Mouse (Mus musculus) olfactory bulb, adult 2 months (tissue): ENCODE data around the gene Pnpla7. TPM values are rescaled to one million over a fixed set of nuclear protein-coding genes. Genes with fewer than 3 reads are reported as not detected.

ENCODE experiments used
- H3K27ac ChIP-seq: fragments of 200-500 bp; 2 replicates; pipeline ENCODE4 v1.5.1; 2012; ENCODE audit warnings: low read depth, low read length; ENCODE audit not compliant: insufficient read depth
- H3K4me1 ChIP-seq: fragments of 200-500 bp; 2 replicates; pipeline ENCODE4 v1.6.1; 2012; ENCODE audit warnings: low read length; ENCODE audit not compliant: control insufficient read depth, insufficient read depth
- H3K4me3 ChIP-seq: fragments of 200-500 bp; 2 replicates; pipeline ENCODE4 v1.5.1; 2012; ENCODE audit warnings: mild to moderate bottlenecking, low read depth, low read length, moderate library complexity; ENCODE audit not compliant: insufficient read depth
- CTCF ChIP-seq: fragments of 200-500 bp; IDR thresholded peaks from 2 replicates; pipeline ENCODE4 v1.5.1; 2012; ENCODE audit warnings: low read depth, mild to moderate bottlenecking, low read length, moderate library complexity; ENCODE audit not compliant: insufficient read depth
- POLR2A ChIP-seq: fragments of 200-500 bp; IDR thresholded peaks from 2 replicates; pipeline ENCODE4 v1.6.1; 2012; ENCODE audit warnings: mild to moderate bottlenecking, low read depth, low read length, moderate library complexity; ENCODE audit not compliant: insufficient read depth
- WGBS: fragments of 180-500 bp; shearing (Covaris S2); methylation state at CpG from one replicate; pipeline ENCODE4 v1.1.7; 2018; 5-methylcytosine and 5-hydroxymethylcytosine counted together
- polyA plus RNA-seq: library from polyadenylated mRNA; stranded (reverse); fragments of >200 nt; gene quantifications from 2 replicates; pipeline ENCODE4 v1.2.4, GENCODE M21; 2012; ENCODE audit warnings: low replicate concordance; ENCODE audit not compliant: missing spikeins, insufficient read depth, insufficient read length

Pnpla7 gene
- polyA plus RNA-seq, 1 experiment, result not detected

DNA sequence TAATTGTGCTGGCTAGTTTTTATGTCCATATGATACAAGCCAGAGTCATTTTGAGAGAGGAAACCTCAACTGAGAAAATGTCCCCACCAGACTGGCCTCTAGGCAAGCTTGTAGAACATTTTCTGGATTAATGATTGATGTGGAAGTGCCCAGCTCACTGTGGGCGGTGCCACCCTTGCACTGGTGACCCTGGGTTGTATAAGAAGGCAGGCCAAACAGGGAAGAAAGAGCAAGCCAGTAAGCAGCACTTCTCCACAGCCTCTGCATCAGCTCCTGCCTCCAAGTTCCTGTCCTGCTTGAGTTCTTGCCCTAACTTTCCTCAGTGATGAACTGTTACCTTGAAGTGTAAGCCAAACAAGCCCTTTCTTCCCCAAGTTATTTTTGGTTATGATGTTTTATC is 103.1 kb downstream of the Pnpla7 start:
- WGBS, result 88% methylated on average over 1 of the region's 1 CpGs
- TF ChIP-seq CTCF (no peak), POLR2A (no peak)
- no peak overlapping the region for H3K4me3 ChIP-seq
- H3K27ac ChIP-seq, result no peak overlapping the region
- H3K4me1 ChIP-seq, result no peaks in the 10 kb centered on the region

DNA sequence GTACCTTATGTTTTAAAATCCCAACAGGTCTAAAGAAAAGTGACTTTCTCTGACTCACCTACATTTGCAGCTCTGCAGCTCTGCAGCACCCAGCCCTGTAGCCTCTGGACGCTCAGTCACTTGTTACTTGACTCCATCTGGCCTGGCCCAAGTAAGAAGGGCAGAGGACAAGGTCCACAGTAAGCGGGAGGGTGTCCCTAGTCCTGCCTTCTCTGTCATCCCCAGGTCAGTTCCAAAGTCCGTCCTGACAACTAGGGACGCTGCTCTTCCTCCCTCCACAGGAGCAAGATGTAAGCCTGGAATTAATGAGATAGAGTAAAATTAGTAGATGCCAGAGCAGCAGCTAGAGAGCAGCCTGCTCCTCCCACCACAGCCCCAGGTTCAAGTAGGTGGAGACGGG is 104.2 kb downstream of the Pnpla7 start, which contains the start of gene Entpd8:
Gene Entpd8 (plus strand): TSS at position 229 of the 400 bp plus-strand sequence.
- no peak for TF ChIP-seq POLR2A
- no peak for TF ChIP-seq CTCF
- 70% methylated on average over 5 of the region's 5 CpGs for WGBS
- Histone ChIP-seq H3K4me1 (no peaks in the 10 kb centered on the region), H3K4me3 (no peak within 1 kb of the TSS), H3K27ac (no peak within 1 kb of the TSS)

DNA sequence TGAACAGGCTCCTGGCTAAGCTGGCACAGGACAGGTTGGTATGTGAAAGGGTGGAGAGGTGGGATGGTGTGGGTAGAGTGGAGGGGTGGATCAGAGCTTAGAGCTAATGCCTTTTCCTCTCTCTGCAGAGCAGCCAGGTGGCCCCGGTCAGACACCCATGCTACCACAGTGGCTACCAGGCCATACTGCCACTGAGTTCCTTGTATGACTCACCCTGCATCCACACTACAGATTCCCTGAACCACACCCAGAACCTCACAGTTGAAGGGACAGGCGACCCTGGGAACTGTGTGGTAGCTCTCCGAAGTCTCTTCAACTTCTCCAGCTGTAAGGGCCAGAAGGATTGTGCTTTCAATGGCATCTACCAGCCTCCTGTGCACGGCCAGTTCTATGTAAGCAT is 107.9 kb downstream of the Pnpla7 start:
- no peak overlapping the region for H3K4me3 ChIP-seq
- H3K4me1 ChIP-seq, result no peaks in the 10 kb centered on the region
- 85% methylated on average over 4 of the region's 4 CpGs for WGBS
- H3K27ac ChIP-seq, result no peak overlapping the region
- TF ChIP-seq POLR2A (no peak), CTCF (no peak)

DNA sequence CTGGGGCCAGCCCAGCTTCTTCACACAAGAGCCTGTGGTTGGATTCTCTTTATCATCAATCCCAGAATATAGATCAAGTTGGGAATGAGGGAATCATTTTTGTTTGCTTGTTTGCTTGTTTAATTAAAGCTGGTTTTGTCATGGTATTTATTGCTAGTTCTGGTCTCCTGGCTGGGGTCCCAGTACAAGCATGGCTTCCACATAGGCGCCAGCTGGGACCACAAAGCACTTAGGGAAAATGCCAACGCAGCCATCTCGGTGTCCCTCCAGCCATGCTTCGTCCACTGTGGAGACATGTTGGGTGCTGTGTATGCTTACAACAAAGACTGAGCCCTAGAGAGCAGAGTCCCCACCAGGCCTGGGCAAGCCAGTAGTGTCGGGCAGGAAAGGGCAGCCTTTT is 109.7 kb downstream of the Pnpla7 start:
- no peak for TF ChIP-seq POLR2A
- TF ChIP-seq CTCF, result no peak
- Histone ChIP-seq H3K4me3 (no peak overlapping the region), H3K27ac (no peak overlapping the region), H3K4me1 (no peaks in the 10 kb centered on the region)
- 79% methylated on average over 5 of the region's 5 CpGs for WGBS

DNA sequence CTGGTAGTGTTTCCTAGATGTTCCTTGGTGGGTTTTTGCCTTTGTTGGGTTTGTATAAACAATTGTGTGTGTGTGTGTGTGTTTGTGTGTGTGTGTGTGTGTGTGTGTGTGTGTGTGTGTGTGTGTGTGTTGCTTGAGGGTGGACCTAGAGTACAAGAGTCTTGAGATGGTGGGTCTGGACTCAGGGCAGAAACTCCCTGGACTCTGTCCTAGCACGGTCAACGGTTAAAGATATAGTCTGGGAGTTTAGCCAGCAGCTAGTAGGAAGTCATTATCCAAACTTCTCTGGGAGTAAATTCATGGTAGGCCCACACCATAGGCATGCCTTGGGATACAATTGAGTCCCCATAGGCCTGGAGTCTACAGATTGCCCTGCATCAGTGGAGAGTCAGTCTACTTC is 112.0 kb downstream of the Pnpla7 start:
- Histone ChIP-seq H3K4me1 (no peaks in the 10 kb centered on the region), H3K4me3 (no peak overlapping the region), H3K27ac (no peak overlapping the region)
- no peak for TF ChIP-seq POLR2A
- 72% methylated on average over 2 of the region's 2 CpGs for WGBS

DNA sequence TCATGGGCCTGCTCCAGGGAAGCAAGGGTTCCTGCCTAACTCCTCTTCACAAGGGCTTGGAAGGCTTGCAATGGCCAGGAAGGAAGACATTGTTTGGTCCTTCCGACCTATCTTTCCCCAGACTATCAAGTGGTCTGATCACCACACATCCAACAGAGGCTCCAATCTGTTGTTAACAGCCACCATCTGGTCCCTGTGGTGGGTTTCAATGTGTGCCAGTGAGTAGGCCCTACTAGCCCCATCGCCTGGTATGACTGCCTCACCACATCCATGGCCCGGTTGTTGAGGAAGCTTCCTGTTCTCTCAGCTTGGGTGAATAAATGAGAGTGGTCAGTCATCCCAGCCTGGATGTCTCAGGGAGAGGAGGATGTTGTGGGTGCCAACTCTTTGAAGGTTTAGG is 112.8 kb downstream of the Pnpla7 start:
- WGBS, result 92% methylated on average over 3 of the region's 3 CpGs
- no peak overlapping the region for H3K4me3 ChIP-seq
- no peak overlapping the region for H3K27ac ChIP-seq
- TF ChIP-seq CTCF (no peak), POLR2A (no peak)
- no peaks in the 10 kb centered on the region for H3K4me1 ChIP-seq

DNA sequence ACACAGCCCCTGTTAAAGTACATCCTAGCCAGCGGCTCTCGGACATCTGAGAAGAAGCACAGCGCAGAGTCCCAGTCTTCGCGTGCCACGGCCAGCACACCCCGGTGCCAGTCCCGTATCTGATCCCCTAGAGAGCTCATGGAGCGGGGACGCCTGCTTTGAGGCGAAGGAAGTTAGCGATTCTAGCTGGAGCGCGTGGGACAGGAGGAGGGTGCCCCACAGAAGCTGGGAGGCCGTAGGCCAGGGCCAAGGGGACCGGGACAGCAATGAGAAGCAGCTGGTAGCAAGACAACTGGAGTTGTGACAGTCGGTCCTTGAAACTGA is 118.9 kb downstream of the Pnpla7 start:
- TF ChIP-seq CTCF (no peak), POLR2A (no peak)
- no peak overlapping the region for H3K4me3 ChIP-seq
- H3K27ac ChIP-seq, result no peak overlapping the region
- WGBS, result 72% methylated on average over 17 of the region's 17 CpGs
- H3K4me1 ChIP-seq, result peaks cover 3% of the 10 kb centered on the region; the same call in 1 of the 2 replicates

DNA sequence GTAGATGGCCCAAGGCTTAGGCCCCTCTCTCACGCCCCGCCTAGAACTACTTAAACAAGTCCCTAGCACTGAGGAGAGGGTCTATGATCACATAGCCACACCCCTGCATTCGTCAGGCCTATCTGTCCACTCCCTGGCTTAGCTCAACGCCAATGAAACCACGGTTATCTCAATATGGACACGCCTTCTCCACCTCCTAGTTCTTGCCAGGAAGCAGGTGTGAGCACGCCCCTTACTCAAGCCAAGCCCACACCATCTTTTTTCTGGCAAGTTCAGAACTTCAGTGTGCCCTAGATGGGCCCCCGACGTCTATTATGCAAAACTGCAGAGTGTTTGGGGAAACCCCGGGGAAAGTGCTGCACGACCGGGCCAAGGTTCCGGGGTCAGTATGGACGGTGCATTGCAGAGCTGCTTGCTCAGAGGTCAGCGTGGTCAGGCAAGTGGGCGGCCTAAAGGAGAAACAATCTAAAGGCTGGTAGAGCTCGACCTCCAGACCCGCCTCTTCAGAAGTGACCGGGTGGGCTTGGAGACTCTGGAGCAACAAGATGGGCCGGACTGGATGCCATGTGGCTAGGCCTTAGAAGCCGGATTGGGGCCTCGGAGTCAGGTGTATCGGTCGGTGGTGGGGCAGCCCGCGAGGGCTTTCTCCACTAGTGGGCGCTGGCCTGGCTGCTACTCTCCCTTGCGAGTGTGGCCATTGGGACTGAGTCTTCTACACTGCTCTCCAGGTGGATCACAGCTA is 119.4 kb downstream of the Pnpla7 start, which contains the start of gene Noxa1:
Gene Noxa1 (minus strand): TSS at position 41 of the 742 bp plus-strand sequence.
- WGBS, result 71% methylated on average over 28 of the region's 28 CpGs
- Histone ChIP-seq H3K27ac (no peak within 1 kb of the TSS), H3K4me1 (peaks cover 3% of the 10 kb centered on the region; the same call in 1 of the 2 replicates), H3K4me3 (no peak within 1 kb of the TSS)
- TF ChIP-seq CTCF, result no peak
- TF ChIP-seq POLR2A, result no peak

DNA sequence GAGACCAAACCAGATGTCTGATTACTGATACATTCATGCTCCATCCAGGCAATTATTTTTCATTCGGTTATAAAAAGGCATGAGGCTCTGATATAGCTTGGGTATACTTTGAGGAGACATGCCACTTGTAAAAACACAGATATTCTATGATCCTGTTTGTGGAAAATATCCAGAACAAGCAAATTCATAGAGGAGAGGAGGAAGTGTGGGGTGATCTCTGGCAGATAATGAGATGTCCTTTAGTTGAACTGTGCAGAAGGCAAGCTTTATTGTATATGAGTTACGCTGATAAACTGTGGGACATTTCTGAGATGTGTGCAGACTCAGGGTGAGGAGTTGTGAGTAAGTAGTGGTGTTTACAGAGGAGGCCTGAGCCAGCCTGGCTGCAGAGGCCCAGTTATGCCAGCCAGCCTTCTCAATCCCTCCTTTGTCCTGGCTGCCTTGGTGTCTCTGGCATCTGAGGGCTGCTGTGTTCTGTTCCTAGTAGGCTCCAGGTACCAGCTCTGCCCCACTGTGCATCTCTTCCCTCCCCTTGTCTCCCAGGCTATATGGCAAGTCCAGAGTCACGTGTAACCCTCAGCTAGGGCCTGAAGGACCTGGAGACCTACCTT is 122.3 kb downstream of the Pnpla7 start:
- Histone ChIP-seq H3K27ac (no peak overlapping the region), H3K4me3 (no peak overlapping the region)
- WGBS, result 73% methylated on average over 3 of the region's 3 CpGs

More for the DNA sequence above, 122.3 kb downstream of the Pnpla7 start:
- H3K4me1 ChIP-seq, result peaks cover 3% of the 10 kb centered on the region; the same call in 1 of the 2 replicates
- TF ChIP-seq CTCF (no peak), POLR2A (no peak)
